Mouse (Mus musculus): ENCODE measurements around the gene Gtf2ird2. TPM values are rescaled to one million over a fixed set of nuclear protein-coding genes. Genes with fewer than 3 reads are reported as not detected.
A peak's percentile ranks its signal among the peaks of the same experiment; 100 is the strongest.

Gtf2ird2 gene
- polyA plus RNA-seq, 2 experiments, result 7.9 to 14.8 TPM

GRCm38 (mm10) chr5:134232111-134232510, 48.3 kb downstream of the Gtf2ird2 start:
- Histone ChIP-seq H3K4me2 (replicated peaks; ENCODE audit: low read depth, low read length, severe bottlenecking) (no peak overlapping the region), H3K27me3 (ENCODE audit: control insufficient read depth, insufficient read depth, low read length) (no peaks in the 10 kb centered on the region), H3K9ac (ENCODE audit: low read depth, low read length, severe bottlenecking) (no peak overlapping the region), H3K36me3 (ENCODE audit: control insufficient read depth, insufficient read depth, low read length) (peaks cover 13% of the 10 kb centered on the region), H3K27ac (replicated peaks; ENCODE audit: low read depth, low read length) (no peak overlapping the region), H3K4me1 (ENCODE audit: control insufficient read depth, insufficient read depth, low read length) (peaks cover 27% of the 10 kb centered on the region), H3K4me3 (replicated peaks; ENCODE audit: low read length) (no peak overlapping the region), H3K9me3 (ENCODE audit: control insufficient read depth, low read length) (no peaks in the 10 kb centered on the region)
- WGBS, result 45% methylated on average over 6 of the region's 6 CpGs
- no peak for DNase-seq (ENCODE audit: low spot score)
- TF ChIP-seq POLR2A (IDR thresholded peaks at IDR 0.05; ENCODE audit: borderline replicate concordance, extremely low read depth, insufficient read depth, insufficient read length), result no peak
- no peak for ATAC-seq (ENCODE audit: low FRiP score, low read depth)

- H3K4me3 ChIP-seq (replicated peaks; ENCODE audit: low read length), result no peak overlapping the region
- no peak overlapping the region for H3K9ac ChIP-seq (ENCODE audit: low read depth, low read length, severe bottlenecking)
- no peak for TF ChIP-seq POLR2A (IDR thresholded peaks at IDR 0.05; ENCODE audit: borderline replicate concordance, extremely low read depth, insufficient read depth, insufficient read length)
- no peak overlapping the region for H3K27ac ChIP-seq (replicated peaks; ENCODE audit: low read depth, low read length)
- no peaks in the 10 kb centered on the region for H3K27me3 ChIP-seq (ENCODE audit: control insufficient read depth, insufficient read depth, low read length)
- no peak for ATAC-seq (ENCODE audit: low FRiP score, low read depth)
- 11% methylated on average over 7 of the region's 7 CpGs for WGBS
- no peaks in the 10 kb centered on the region for H3K9me3 ChIP-seq (ENCODE audit: control insufficient read depth, low read length)
- H3K4me1 ChIP-seq (ENCODE audit: control insufficient read depth, insufficient read depth, low read length), result peaks cover 27% of the 10 kb centered on the region
- no peak for DNase-seq (ENCODE audit: low spot score)
- H3K36me3 ChIP-seq (ENCODE audit: control insufficient read depth, insufficient read depth, low read length), result peaks cover 18% of the 10 kb centered on the region
- no peak overlapping the region for H3K4me2 ChIP-seq (replicated peaks; ENCODE audit: low read depth, low read length, severe bottlenecking)
Observed at GRCm38 (mm10) chr5:134232568-134232967, 48.7 kb downstream of the Gtf2ird2 start.

GRCm38 (mm10) chr5:134233244-134233651, 49.4 kb downstream of the Gtf2ird2 start:
- TF ChIP-seq POLR2A (IDR thresholded peaks at IDR 0.05; ENCODE audit: borderline replicate concordance, extremely low read depth, insufficient read depth, insufficient read length), result no peak
- Histone ChIP-seq H3K27me3 (ENCODE audit: control insufficient read depth, insufficient read depth, low read length) (no peaks in the 10 kb centered on the region), H3K27ac (replicated peaks; ENCODE audit: low read depth, low read length) (no peak overlapping the region), H3K9me3 (ENCODE audit: control insufficient read depth, low read length) (no peaks in the 10 kb centered on the region), H3K4me3 (replicated peaks; ENCODE audit: low read length) (no peak overlapping the region), H3K9ac (ENCODE audit: low read depth, low read length, severe bottlenecking) (no peak overlapping the region), H3K36me3 (ENCODE audit: control insufficient read depth, insufficient read depth, low read length) (peaks cover 25% of the 10 kb centered on the region), H3K4me1 (ENCODE audit: control insufficient read depth, insufficient read depth, low read length) (peaks cover 27% of the 10 kb centered on the region), H3K4me2 (replicated peaks; ENCODE audit: low read depth, low read length, severe bottlenecking) (no peak overlapping the region)
- 31% methylated on average over 7 of the region's 7 CpGs for WGBS
- DNase-seq (ENCODE audit: low spot score) (no peak), ATAC-seq (ENCODE audit: low FRiP score, low read depth) (no peak)

- H3K27me3 ChIP-seq (ENCODE audit: control insufficient read depth, insufficient read depth, low read length), result no peaks in the 10 kb centered on the region
- WGBS, result 54% methylated on average over 2 of the region's 2 CpGs
- TF ChIP-seq POLR2A (IDR thresholded peaks at IDR 0.05; ENCODE audit: borderline replicate concordance, extremely low read depth, insufficient read depth, insufficient read length), result no peak
- peak overlapping the region; percentile 58; the same call in 1 of the 2 replicates for H3K27ac ChIP-seq (replicated peaks; ENCODE audit: low read depth, low read length)
- no peak for ATAC-seq (ENCODE audit: low FRiP score, low read depth)
- no peak overlapping the region for H3K9ac ChIP-seq (ENCODE audit: low read depth, low read length, severe bottlenecking)
- H3K9me3 ChIP-seq (ENCODE audit: control insufficient read depth, low read length), result no peaks in the 10 kb centered on the region
- H3K36me3 ChIP-seq (ENCODE audit: control insufficient read depth, insufficient read depth, low read length), result peaks cover 34% of the 10 kb centered on the region
- H3K4me1 ChIP-seq (ENCODE audit: control insufficient read depth, insufficient read depth, low read length), result peaks cover 27% of the 10 kb centered on the region
- DNase-seq (ENCODE audit: low spot score), result no peak
- no peak overlapping the region for H3K4me3 ChIP-seq (replicated peaks; ENCODE audit: low read length)
- no peak overlapping the region for H3K4me2 ChIP-seq (replicated peaks; ENCODE audit: low read depth, low read length, severe bottlenecking)
Observed at GRCm38 (mm10) chr5:134234205-134234604, 50.4 kb downstream of the Gtf2ird2 start.

- Histone ChIP-seq H3K4me2 (replicated peaks; ENCODE audit: low read depth, low read length, severe bottlenecking) (no peak overlapping the region), H3K4me3 (replicated peaks; ENCODE audit: low read length) (no peak overlapping the region), H3K9ac (ENCODE audit: low read depth, low read length, severe bottlenecking) (no peak overlapping the region), H3K27me3 (ENCODE audit: control insufficient read depth, insufficient read depth, low read length) (no peaks in the 10 kb centered on the region), H3K9me3 (ENCODE audit: control insufficient read depth, low read length) (no peaks in the 10 kb centered on the region), H3K36me3 (ENCODE audit: control insufficient read depth, insufficient read depth, low read length) (peaks cover 43% of the 10 kb centered on the region), H3K4me1 (ENCODE audit: control insufficient read depth, insufficient read depth, low read length) (peaks cover 27% of the 10 kb centered on the region), H3K27ac (replicated peaks; ENCODE audit: low read depth, low read length) (peak overlapping the region; percentile 58)
- no peak for TF ChIP-seq POLR2A (IDR thresholded peaks at IDR 0.05; ENCODE audit: borderline replicate concordance, extremely low read depth, insufficient read depth, insufficient read length)
- peak; percentile 69; the same call in 1 of the 2 replicates for ATAC-seq (ENCODE audit: low FRiP score, low read depth)
- whole genome bisulfite sequencing, result 13% methylated on average over 6 of the region's 6 CpGs
- DNase-seq (ENCODE audit: low spot score), result peak; percentile 76
Observed at GRCm38 (mm10) chr5:134235111-134235510, 51.3 kb downstream of the Gtf2ird2 start.

GRCm38 (mm10) chr5:134236241-134236640, 52.4 kb downstream of the Gtf2ird2 start:
- Histone ChIP-seq H3K9ac (ENCODE audit: low read depth, low read length, severe bottlenecking) (no peak overlapping the region), H3K4me1 (ENCODE audit: control insufficient read depth, insufficient read depth, low read length) (peaks cover 27% of the 10 kb centered on the region), H3K4me3 (replicated peaks; ENCODE audit: low read length) (no peak overlapping the region), H3K9me3 (ENCODE audit: control insufficient read depth, low read length) (no peaks in the 10 kb centered on the region), H3K4me2 (replicated peaks; ENCODE audit: low read depth, low read length, severe bottlenecking) (no peak overlapping the region), H3K27me3 (ENCODE audit: control insufficient read depth, insufficient read depth, low read length) (no peaks in the 10 kb centered on the region), H3K36me3 (ENCODE audit: control insufficient read depth, insufficient read depth, low read length) (peaks cover 55% of the 10 kb centered on the region), H3K27ac (replicated peaks; ENCODE audit: low read depth, low read length) (peak overlapping the region; percentile 55; the same call in 1 of the 2 replicates)
- 84% methylated on average over 3 of the region's 3 CpGs for WGBS
- no peak for ATAC-seq (ENCODE audit: low FRiP score, low read depth)
- no peak for TF ChIP-seq POLR2A (IDR thresholded peaks at IDR 0.05; ENCODE audit: borderline replicate concordance, extremely low read depth, insufficient read depth, insufficient read length)
- DNase-seq (ENCODE audit: low spot score), result no peak

Data from limb, embryonic 14.5 days (tissue).